Mouse (Mus musculus): ENCODE measurements around the gene Plekhs1. TPM values are rescaled to one million over a fixed set of nuclear protein-coding genes. Genes with fewer than 3 reads are reported as not detected.

Plekhs1 gene
- under 1 TPM in 3 of 4 experiments, not detected in 1; 0.10 to 0.43 (median 0.13) TPM for total RNA-seq (2022)

GRCm38 (mm10) chr19:56461522-56462101 is at the start of gene Plekhs1:
Gene Plekhs1, plus strand, starts transcription at chr19:56461640.
- DNase-seq, result no peak

- DNase-seq, result no peak
Measured at GRCm38 (mm10) chr19:56418404-56418803, 43.0 kb upstream of the Plekhs1 start.

- no peak for DNase-seq
Measured at GRCm38 (mm10) chr19:56419452-56419851, 42.0 kb upstream of the Plekhs1 start.

GRCm38 (mm10) chr19:56420345-56420744 is 41.1 kb upstream of the Plekhs1 start:
- no peak for DNase-seq

- peak; percentile 64 for DNase-seq
Measured at GRCm38 (mm10) chr19:56422476-56423338, 38.7 kb upstream of the Plekhs1 start.

- no peak for DNase-seq
Measured at GRCm38 (mm10) chr19:56423370-56423769, 38.1 kb upstream of the Plekhs1 start.

GRCm38 (mm10) chr19:56424606-56425395 is 36.6 kb upstream of the Plekhs1 start:
- no peak for DNase-seq

GRCm38 (mm10) chr19:56425492-56425891 is 35.9 kb upstream of the Plekhs1 start:
- peak; percentile 6 for DNase-seq

GRCm38 (mm10) chr19:56430369-56430768 is 31.1 kb upstream of the Plekhs1 start:
- no peak for DNase-seq

- DNase-seq, result no peak
Measured at GRCm38 (mm10) chr19:56432706-56433105, 28.7 kb upstream of the Plekhs1 start.

GRCm38 (mm10) chr19:56433581-56433980 is 27.9 kb upstream of the Plekhs1 start:
- DNase-seq, result no peak

GRCm38 (mm10) chr19:56436380-56436779 is 25.1 kb upstream of the Plekhs1 start:
- DNase-seq, result no peak

GRCm38 (mm10) chr19:56438357-56439071 is 22.9 kb upstream of the Plekhs1 start:
- no peak for DNase-seq

- DNase-seq, result no peak
Measured at GRCm38 (mm10) chr19:56439072-56439434, 22.4 kb upstream of the Plekhs1 start.

GRCm38 (mm10) chr19:56443445-56443844 is 18.0 kb upstream of the Plekhs1 start:
- DNase-seq, result no peak

- no peak for DNase-seq
Measured at GRCm38 (mm10) chr19:56448784-56449183, 12.7 kb upstream of the Plekhs1 start.

- no peak for DNase-seq
Measured at GRCm38 (mm10) chr19:56449537-56449936, 11.9 kb upstream of the Plekhs1 start.

- no peak for DNase-seq
Measured at GRCm38 (mm10) chr19:56450892-56451291, 10.5 kb upstream of the Plekhs1 start.

- no peak for DNase-seq
Measured at GRCm38 (mm10) chr19:56451867-56452266, 9.6 kb upstream of the Plekhs1 start.

- DNase-seq, result no peak
Measured at GRCm38 (mm10) chr19:56452421-56452820, 9.0 kb upstream of the Plekhs1 start.

GRCm38 (mm10) chr19:56454862-56455261 is 6.6 kb upstream of the Plekhs1 start:
- no peak for DNase-seq

- no peak for DNase-seq
Measured at GRCm38 (mm10) chr19:56455369-56455768, 6.1 kb upstream of the Plekhs1 start.

All from adrenal gland, adult 8-10 months (tissue).